Mouse (Mus musculus) lung, adult 2 months (tissue): Measurements from ENCODE around the gene Qk. TPM values are rescaled to one million over a fixed set of nuclear protein-coding genes. Genes with fewer than 3 reads are reported as not detected.

ENCODE experiments used
- DNase-seq: peaks from one replicate; pipeline ENCODE4 v3.0.0; 2022
- H3K4me1 ChIP-seq: fragments of 200-500 bp; 2 replicates; pipeline ENCODE4 v1.6.1; 2011; ENCODE audit warnings: low read length; ENCODE audit not compliant: control insufficient read depth, insufficient read depth
- H3K4me3 ChIP-seq: fragments of 200-500 bp; replicated peaks from 2 replicates; pipeline ENCODE3; 2011; ENCODE audit warnings: low read depth, mild to moderate bottlenecking, control low read depth, low read length; ENCODE audit errors: extremely low read depth
- CTCF ChIP-seq: fragments of 200-500 bp; IDR thresholded peaks from 2 replicates; pipeline ENCODE4 v1.5.1; 2011; ENCODE audit warnings: mild to moderate bottlenecking, low read length, control low read depth; ENCODE audit not compliant: insufficient read depth
- POLR2A ChIP-seq: fragments of 200-500 bp; IDR thresholded peaks from 2 replicates; pipeline ENCODE4 v1.6.1; 2011; ENCODE audit warnings: low read depth, mild to moderate bottlenecking, control low read depth, low read length, borderline replicate concordance; ENCODE audit errors: extremely low read depth
- WGBS: fragments of 180-500 bp; shearing (Covaris S2); methylation state at CpG from one replicate; pipeline ENCODE4 v1.1.7; 2018; 5-methylcytosine and 5-hydroxymethylcytosine counted together
- polyA plus RNA-seq: library from polyadenylated mRNA; depleted of rRNA; stranded (reverse); fragments of >200 nt; gene quantifications from 2 replicates; pipeline ENCODE4 v1.2.3, GENCODE M21; 2012

Qk gene
- polyA plus RNA-seq, 1 experiment = 394 TPM

DNA sequence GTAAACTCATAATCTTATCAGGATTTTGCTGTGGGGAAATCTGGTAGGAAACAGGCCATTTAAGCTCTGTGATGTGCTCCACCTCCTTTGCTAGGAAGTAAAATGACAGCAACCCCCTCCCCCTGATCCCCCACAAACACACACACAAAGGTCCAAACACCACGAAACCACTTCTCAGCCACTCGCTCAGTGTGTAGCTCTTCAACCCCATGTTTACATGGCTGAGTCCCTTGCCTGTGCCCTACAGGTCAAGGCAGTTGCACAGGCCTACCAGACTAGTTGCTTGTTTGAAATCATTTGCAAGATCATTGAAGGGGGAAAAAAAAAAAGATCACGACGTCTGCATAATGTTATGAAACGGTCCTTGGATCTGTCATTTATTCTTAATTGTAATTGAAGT lies 9.8 kb upstream of the Qk start:
- no peak overlapping the region for H3K4me3 ChIP-seq
- 56% methylated on average over 5 of the region's 5 CpGs for WGBS
- TF ChIP-seq CTCF = no peak
- TF ChIP-seq POLR2A = no peak
- peaks cover 8% of the 10 kb centered on the region; the same call in 1 of the 2 replicates for H3K4me1 ChIP-seq
- no peak for DNase-seq

DNA sequence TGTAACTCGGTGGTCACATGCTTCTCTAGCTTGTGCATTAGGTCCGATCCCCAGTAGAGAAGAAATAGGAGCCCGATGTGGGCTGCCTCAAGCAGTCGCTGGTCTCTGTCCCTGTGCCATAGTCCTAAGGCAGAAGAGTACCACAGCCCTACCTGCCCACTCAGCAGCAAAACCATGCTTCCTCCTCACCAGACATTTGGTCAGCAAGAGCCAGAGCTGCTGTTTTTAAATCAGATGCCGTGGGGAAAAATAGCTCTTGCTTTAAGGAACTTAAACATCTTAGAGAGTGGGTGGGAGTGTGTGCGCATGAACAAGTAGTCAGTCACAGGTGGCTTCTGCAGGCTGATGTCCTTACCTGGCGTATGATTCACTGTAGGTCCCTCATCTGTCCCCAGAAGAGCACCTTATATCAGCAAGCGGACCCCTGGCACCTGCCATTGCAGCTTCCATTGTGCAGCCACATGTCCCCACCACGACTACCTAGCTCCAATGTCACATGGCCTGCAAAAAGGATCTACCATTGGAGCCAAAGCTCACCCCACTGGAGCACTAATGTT lies 9.0 kb upstream of the Qk start:
- Histone ChIP-seq H3K4me1 (peaks cover 8% of the 10 kb centered on the region; the same call in 1 of the 2 replicates), H3K4me3 (no peak overlapping the region)
- peak; percentile 2 for DNase-seq
- 87% methylated on average over 9 of the region's 9 CpGs for WGBS
- TF ChIP-seq POLR2A (no peak), CTCF (no peak)

- H3K4me3 ChIP-seq = no peak overlapping the region
- peaks cover 8% of the 10 kb centered on the region; the same call in 1 of the 2 replicates for H3K4me1 ChIP-seq
- peak; percentile 1 for DNase-seq
- TF ChIP-seq CTCF = no peak
- no peak for TF ChIP-seq POLR2A
- 79% methylated on average over 5 of the region's 5 CpGs for WGBS
Observed at GRCm38 (mm10) chr17:10327584-10328210, 8.0 kb upstream of the Qk start.

GRCm38 (mm10) chr17:10326596-10327045 lies 7.0 kb upstream of the Qk start:
- peak; percentile 62 for DNase-seq

DNA sequence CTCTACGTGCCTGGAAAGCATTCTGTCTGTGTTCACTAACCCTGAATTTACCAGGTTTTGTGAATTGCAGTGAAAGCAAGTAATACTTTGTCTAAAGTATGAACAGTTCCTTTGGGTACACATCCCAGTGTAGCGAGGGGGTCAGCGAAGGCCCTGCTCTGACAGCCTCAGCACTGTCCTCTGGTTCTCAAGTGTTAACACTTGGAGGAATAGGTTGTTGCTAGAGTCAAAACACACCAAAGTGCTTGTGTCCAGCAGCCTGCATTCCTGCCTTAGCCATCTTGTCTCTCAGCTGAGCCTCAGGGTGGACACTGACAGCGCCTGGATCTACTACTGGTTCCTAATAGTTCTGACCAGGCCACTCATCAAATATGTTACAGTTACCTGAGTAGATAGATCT lies 6.3 kb upstream of the Qk start:
- 95% methylated on average over 4 of the region's 4 CpGs for WGBS
- no peak overlapping the region for H3K4me3 ChIP-seq
- peak; percentile 2 for DNase-seq
- peaks cover 8% of the 10 kb centered on the region; the same call in 1 of the 2 replicates for H3K4me1 ChIP-seq
- TF ChIP-seq CTCF (no peak), POLR2A (no peak)

More at GRCm38 (mm10) chr17:10326596-10327045, 7.0 kb upstream of the Qk start:
- 44% methylated on average over 3 of the region's 3 CpGs for WGBS
- Histone ChIP-seq H3K4me3 (no peak overlapping the region), H3K4me1 (peaks cover 8% of the 10 kb centered on the region; the same call in 1 of the 2 replicates)
- TF ChIP-seq POLR2A = no peak
- TF ChIP-seq CTCF = peak; percentile 58

GRCm38 (mm10) chr17:10321754-10322153 lies 2.1 kb upstream of the Qk start:
- WGBS = 73% methylated on average over 4 of the region's 4 CpGs
- no peak for TF ChIP-seq CTCF
- TF ChIP-seq POLR2A = no peak
- DNase-seq = no peak
- no peak overlapping the region for H3K4me3 ChIP-seq
- peaks cover 5% of the 10 kb centered on the region for H3K4me1 ChIP-seq

- Histone ChIP-seq H3K4me1 (peaks cover 5% of the 10 kb centered on the region), H3K4me3 (no peak overlapping the region)
- no peak for DNase-seq
- no peak for TF ChIP-seq CTCF
- TF ChIP-seq POLR2A = no peak
- WGBS = 50% methylated on average over 1 of the region's 1 CpGs
Observed at GRCm38 (mm10) chr17:10321092-10321491, 1.4 kb upstream of the Qk start.

- Histone ChIP-seq H3K4me3 (peak overlapping the region; percentile 87), H3K4me1 (peaks cover 2% of the 10 kb centered on the region; the same call in 1 of the 2 replicates)
- TF ChIP-seq CTCF = no peak
- no peak for TF ChIP-seq POLR2A
- 11% methylated on average over 10 of the region's 10 CpGs for WGBS
- DNase-seq = no peak
Observed at GRCm38 (mm10) chr17:10320456-10320790, 769 bp upstream of the Qk start.

GRCm38 (mm10) chr17:10319431-10319684 lies 296 bp downstream of the Qk start:
- Histone ChIP-seq H3K4me3 (peak overlapping the region; percentile 98), H3K4me1 (peaks cover 9% of the 10 kb centered on the region)
- no peak for DNase-seq
- TF ChIP-seq CTCF = no peak
- TF ChIP-seq POLR2A = no peak
- WGBS = 6% methylated on average over 42 of the region's 46 CpGs
